8 mouse cellular contexts compared by ENCODE assay signal in the genomic region with DNA sequence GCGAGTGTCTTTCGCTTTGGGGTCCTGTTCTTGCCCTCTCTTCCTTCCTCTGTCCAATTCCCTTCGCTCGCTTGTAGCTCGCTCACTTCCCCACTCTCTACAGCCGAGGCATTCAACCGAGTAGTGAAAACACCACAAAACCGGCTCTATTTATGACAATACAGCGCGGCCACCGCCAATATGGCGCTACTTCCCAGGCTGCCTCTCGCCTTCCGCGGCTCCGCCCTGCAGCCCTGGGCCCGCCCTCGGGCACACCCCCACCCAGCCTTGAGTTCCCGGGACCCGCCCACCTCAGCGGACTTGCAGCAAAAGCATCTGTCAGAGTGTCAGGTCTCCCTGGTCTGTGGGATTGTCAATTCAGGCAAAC. TPM values are rescaled to one million over a fixed set of nuclear protein-coding genes. Genes with fewer than 3 reads are reported as not detected.
A peak's percentile ranks its signal among the peaks of the same experiment; 100 is the strongest.
DNase-seq lines count a peak whose midpoint lies in the region; ATAC-seq and TF ChIP-seq lines count a peak whose summit lies in the region.

A gene (minus strand): TSS at position 194 of the 367 bp plus-strand sequence.

- no peak for TF ChIP-seq CTCF in G1E (IDR thresholded peaks at IDR 0.05; ENCODE audit: low read depth, low read length)
- TF ChIP-seq CTCF in layer of hippocampus, adult 2 months (conservative IDR thresholded peaks at IDR 0.05), result no peak
- TF ChIP-seq CTCF in lung, embryonic 14.5 days (IDR thresholded peaks at IDR 0.05; ENCODE audit: low read depth), result no peak
- no peak for TF ChIP-seq CTCF in olfactory bulb, adult 2 months (IDR thresholded peaks at IDR 0.05; ENCODE audit: insufficient read depth, low read depth, low read length)
- TF ChIP-seq CTCF in thymus, adult 2 months (IDR thresholded peaks at IDR 0.05; ENCODE audit: borderline replicate concordance, control insufficient read depth, extremely low read depth, insufficient read depth, low read length, poor library complexity), result no peak

- peak; percentile 75 for TF ChIP-seq POLR2A in olfactory bulb, adult 2 months (IDR thresholded peaks at IDR 0.05; ENCODE audit: insufficient read depth, low read depth, low read length)
- TF ChIP-seq POLR2A in thymus, adult 2 months (IDR thresholded peaks at IDR 0.05; ENCODE audit: control insufficient read depth, extremely low read depth, insufficient read depth, low read length, poor library complexity), result peak; percentile 82

- intact Hi-C loops in heart, postnatal 36 days (cut with DNase I), result loop anchor here (5.0 to 10.0 kb wide), 2 partner anchors 57 to 400 kb away; a partner anchor contains a TSS

- peak within 1 kb of the TSS; percentile 97 for H3K9ac ChIP-seq in forebrain, embryonic 16.5 days (replicated peaks; ENCODE audit: low read depth, low read length)
- peak within 1 kb of the TSS; percentile 81 for H3K9ac ChIP-seq in lung, embryonic 14.5 days

- no peaks in the 10 kb centered on the region for H3K9me3 ChIP-seq in G1E (replicated peaks)
- H3K9me3 ChIP-seq in forebrain, embryonic 16.5 days (ENCODE audit: control insufficient read depth, low read length), result no peaks in the 10 kb centered on the region
- H3K9me3 ChIP-seq in lung, embryonic 14.5 days (ENCODE audit: low read depth, low read length), result no peaks in the 10 kb centered on the region

- peak; percentile 88 for ATAC-seq in G1E (ENCODE audit: extremely low read depth, insufficient number of reproducible peaks, low FRiP score, poor library complexity, severe bottlenecking)
- ATAC-seq in forebrain, embryonic 16.5 days, result peak; percentile 100
- peak; percentile 100 for ATAC-seq in lung, embryonic 14.5 days (ENCODE audit: insufficient read depth)

- H3K27ac ChIP-seq in forebrain, embryonic 16.5 days (ENCODE audit: low read length), result peak within 1 kb of the TSS; percentile 96
- H3K27ac ChIP-seq in layer of hippocampus, adult 2 months, result peak within 1 kb of the TSS; percentile 98
- peak within 1 kb of the TSS; percentile 91 for H3K27ac ChIP-seq in lung, embryonic 14.5 days (ENCODE audit: low read depth)
- peak within 1 kb of the TSS; percentile 59 for H3K27ac ChIP-seq in olfactory bulb, adult 2 months (ENCODE audit: insufficient read depth, low read depth, low read length)
- peak within 1 kb of the TSS; percentile 91 for H3K27ac ChIP-seq in thymus, adult 2 months (ENCODE audit: control insufficient read depth, insufficient read depth, low read length)

- H3K4me2 ChIP-seq in forebrain, embryonic 16.5 days (ENCODE audit: low read length), result peak within 1 kb of the TSS; percentile 69
- peak within 1 kb of the TSS; percentile 82 for H3K4me2 ChIP-seq in lung, embryonic 14.5 days

- DNase-seq in G1E (ENCODE audit: low spot score), result peak; percentile 79
- DNase-seq in cerebellum, adult 18-20 months, result peak; percentile 91 to 93
- DNase-seq in heart, postnatal 36 days, result peak; percentile 90 to 92
- DNase-seq in layer of hippocampus, adult 2 months (ENCODE audit: low spot score in 2 of 2), result peak; percentile 92
- peak; percentile 95 for DNase-seq in lung, embryonic 14.5 days
- peak; percentile 94 for DNase-seq in thymus, adult 2 months

- WGBS in forebrain, embryonic 16.5 days, result 0% methylated on average over 21 of the region's 21 CpGs
- under 1% methylated on average over 21 of the region's 21 CpGs for WGBS in lung, embryonic 14.5 days
- under 1% methylated on average over 21 of the region's 21 CpGs for WGBS in olfactory bulb, adult 2 months
- under 1% methylated on average over 21 of the region's 21 CpGs for WGBS in thymus, adult 2 months

- peaks cover 12% of the 10 kb centered on the region for H3K4me1 ChIP-seq in G1E (ENCODE audit: insufficient read depth, low read depth, low read length)
- peaks cover 9% of the 10 kb centered on the region for H3K4me1 ChIP-seq in forebrain, embryonic 16.5 days (replicated peaks; ENCODE audit: control insufficient read depth, insufficient read depth, low read length)
- no peaks in the 10 kb centered on the region for H3K4me1 ChIP-seq in lung, embryonic 14.5 days (ENCODE audit: insufficient read depth)
- H3K4me1 ChIP-seq in olfactory bulb, adult 2 months (ENCODE audit: control insufficient read depth, insufficient read depth, low read length), result no peaks in the 10 kb centered on the region
- no peaks in the 10 kb centered on the region for H3K4me1 ChIP-seq in thymus, adult 2 months (replicated peaks; ENCODE audit: control insufficient read depth, insufficient read depth, low read length)

- H3K27me3 ChIP-seq in G1E (ENCODE audit: insufficient read depth, low read length), result peaks cover 14% of the 10 kb centered on the region
- H3K27me3 ChIP-seq in forebrain, embryonic 16.5 days (replicated peaks; ENCODE audit: control insufficient read depth, insufficient read depth, low read length), result no peaks in the 10 kb centered on the region
- H3K27me3 ChIP-seq in lung, embryonic 14.5 days (ENCODE audit: insufficient read depth, low read length), result no peaks in the 10 kb centered on the region
- H3K27me3 ChIP-seq in thymus, adult 2 months (ENCODE audit: control insufficient read depth, insufficient read depth, low read length), result no peaks in the 10 kb centered on the region

- peaks cover 7% of the 10 kb centered on the region for H3K36me3 ChIP-seq in G1E (replicated peaks)
- H3K36me3 ChIP-seq in forebrain, embryonic 16.5 days (ENCODE audit: control insufficient read depth, insufficient read depth), result peaks cover 2% of the 10 kb centered on the region; the same call in 1 of the 2 replicates
- peaks cover 7% of the 10 kb centered on the region; the same call in 1 of the 2 replicates for H3K36me3 ChIP-seq in lung, embryonic 14.5 days (ENCODE audit: insufficient read depth)
- H3K36me3 ChIP-seq in thymus, adult 2 months (ENCODE audit: control insufficient read depth, insufficient read depth, low read length), result peaks cover 4% of the 10 kb centered on the region

- H3K4me3 ChIP-seq in G1E (ENCODE audit: low read depth, low read length), result peak within 1 kb of the TSS; percentile 96
- peak within 1 kb of the TSS; percentile 98 for H3K4me3 ChIP-seq in forebrain, embryonic 16.5 days (replicated peaks; ENCODE audit: low read length)
- H3K4me3 ChIP-seq in layer of hippocampus, adult 2 months, result peak within 1 kb of the TSS; percentile 77
- peak within 1 kb of the TSS; percentile 95 for H3K4me3 ChIP-seq in lung, embryonic 14.5 days (ENCODE audit: low read depth, low read length)
- peak within 1 kb of the TSS; percentile 54 for H3K4me3 ChIP-seq in olfactory bulb, adult 2 months (ENCODE audit: insufficient read depth, low read depth, low read length)
- peak within 1 kb of the TSS; percentile 90 for H3K4me3 ChIP-seq in thymus, adult 2 months (ENCODE audit: control insufficient read depth, insufficient read depth, low read length)

RNA-seq across cellular contexts. Expression of the gene that starts here (rescaled TPM):
- total RNA-seq in G1E (2014; fragmentation: Nextera tagmentation) (49.4 and 51.7 TPM in 2 replicates), G1E (2017) (25.2 and 29.4 TPM in 2 replicates)
- 0.81 and 1.3 TPM in 2 replicates for polyA plus RNA-seq in G1E (2012)
- 29.6 and 31.8 TPM in 2 replicates for polyA plus RNA-seq in forebrain, embryonic 16.5 days (2015; fragmentation: Nextera tagmentation; extraction: Ambion mirVana)
- total RNA-seq in heart, postnatal 36 days (2021), result 1 to 10 TPM; 7.2 to 7.4 TPM
- total RNA-seq in layer of hippocampus, adult 2 months (2021), result 10 to 100 TPM; 19.3 to 19.7 TPM
- 14.8 and 15.8 TPM in 2 replicates for polyA plus RNA-seq in lung, embryonic 14.5 days (2014; fragmentation: Nextera tagmentation; extraction: Ambion mirVana)
- polyA plus RNA-seq in olfactory bulb, adult 2 months (2012; ENCODE audit: insufficient read depth, insufficient read length, low replicate concordance, missing spikeins), result not detected in 2 replicates
- polyA plus RNA-seq in thymus, adult 2 months (2012; rRNA removed), result 10.4 and 11.9 TPM in 2 replicates

Comparison
In these comparisons a context has a peak if more than half of its experiments do, and no peak if none do; other contexts are left out.
1. Peak in every context shown above with its lines: DNase-seq, ATAC-seq, H3K4me3 ChIP-seq and H3K27ac ChIP-seq.